Mouse (Mus musculus) liver, adult 2 months (tissue): ENCODE data around the gene Klk7. TPM values are rescaled to one million over a fixed set of nuclear protein-coding genes. Genes with fewer than 3 reads are reported as not detected.

ENCODE experiments used
- DNase-seq: peaks from one replicate; pipeline ENCODE4 v3.0.0-alpha.2; 2011; ENCODE audit warnings: low read depth, low spot score; ENCODE audit errors: extremely low read depth
- H3K27ac ChIP-seq: fragments of 200-500 bp; replicated peaks from 2 replicates; pipeline ENCODE4 v1.5.1; 2012; ENCODE audit warnings: low read depth, mild to moderate bottlenecking, control low read depth, inconsistent platforms, low read length; ENCODE audit not compliant: insufficient read depth
- H3K27me3 ChIP-seq: fragments of 200-500 bp; 2 replicates; pipeline ENCODE4 v1.6.1; 2012; ENCODE audit warnings: mild to moderate bottlenecking, moderate library complexity, low read length, inconsistent platforms; ENCODE audit not compliant: control insufficient read depth, insufficient read depth
- H3K36me3 ChIP-seq: fragments of 200-500 bp; 2 replicates; pipeline ENCODE4 v1.6.1; 2012; ENCODE audit warnings: low read length, inconsistent platforms; ENCODE audit not compliant: control insufficient read depth, insufficient read depth
- H3K4me1 ChIP-seq: fragments of 200-500 bp; 2 replicates; pipeline ENCODE4 v1.6.1; 2011; ENCODE audit warnings: low read length; ENCODE audit not compliant: control insufficient read depth, insufficient read depth
- H3K4me3 ChIP-seq: fragments of 200-500 bp; 2 replicates; pipeline ENCODE4 v1.5.1; 2011; ENCODE audit warnings: low read depth, mild to moderate bottlenecking, control low read depth, low read length, moderate library complexity; ENCODE audit not compliant: insufficient read depth
- H3K79me2 ChIP-seq: fragments of 200-500 bp; 2 replicates; pipeline ENCODE4 v1.6.1; 2012; ENCODE audit warnings: inconsistent platforms, mild to moderate bottlenecking, low read length, moderate library complexity; ENCODE audit not compliant: control insufficient read depth, insufficient read depth
- H3K9ac ChIP-seq: fragments of 200-500 bp; 2 replicates; pipeline ENCODE4 v1.6.1; 2012; ENCODE audit warnings: low read depth, mild to moderate bottlenecking, control low read depth, inconsistent platforms, low read length
- CTCF ChIP-seq: fragments of 200-500 bp; IDR thresholded peaks from 2 replicates; pipeline ENCODE4 v1.5.1; 2011; ENCODE audit warnings: low read depth, low read length, control low read depth
- POLR2A ChIP-seq: fragments of 200-500 bp; IDR thresholded peaks from 2 replicates; pipeline ENCODE4 v1.6.1; 2011; ENCODE audit warnings: low read length, control low read depth; ENCODE audit not compliant: insufficient read depth; ENCODE audit errors: extremely low read depth
- WGBS: fragments of 180-500 bp; shearing (Covaris S2); methylation state at CpG from one replicate; pipeline ENCODE4 v1.1.7; 2018; 5-methylcytosine and 5-hydroxymethylcytosine counted together
- polyA plus RNA-seq: library from polyadenylated mRNA; depleted of rRNA; stranded (reverse); fragments of >200 nt; gene quantifications from 2 replicates; pipeline ENCODE4 v1.2.3, GENCODE M21; 2012; rRNA removed
- total RNA-seq: library from RNA; depleted of rRNA; stranded (reverse); fragments of >200 nt; gene quantifications from 2 replicates; pipeline ENCODE4 v1.2.3, GENCODE M21; 2014; rRNA removed

Klk7 gene
- total and polyA plus RNA-seq, 2 experiments = not detected

DNA sequence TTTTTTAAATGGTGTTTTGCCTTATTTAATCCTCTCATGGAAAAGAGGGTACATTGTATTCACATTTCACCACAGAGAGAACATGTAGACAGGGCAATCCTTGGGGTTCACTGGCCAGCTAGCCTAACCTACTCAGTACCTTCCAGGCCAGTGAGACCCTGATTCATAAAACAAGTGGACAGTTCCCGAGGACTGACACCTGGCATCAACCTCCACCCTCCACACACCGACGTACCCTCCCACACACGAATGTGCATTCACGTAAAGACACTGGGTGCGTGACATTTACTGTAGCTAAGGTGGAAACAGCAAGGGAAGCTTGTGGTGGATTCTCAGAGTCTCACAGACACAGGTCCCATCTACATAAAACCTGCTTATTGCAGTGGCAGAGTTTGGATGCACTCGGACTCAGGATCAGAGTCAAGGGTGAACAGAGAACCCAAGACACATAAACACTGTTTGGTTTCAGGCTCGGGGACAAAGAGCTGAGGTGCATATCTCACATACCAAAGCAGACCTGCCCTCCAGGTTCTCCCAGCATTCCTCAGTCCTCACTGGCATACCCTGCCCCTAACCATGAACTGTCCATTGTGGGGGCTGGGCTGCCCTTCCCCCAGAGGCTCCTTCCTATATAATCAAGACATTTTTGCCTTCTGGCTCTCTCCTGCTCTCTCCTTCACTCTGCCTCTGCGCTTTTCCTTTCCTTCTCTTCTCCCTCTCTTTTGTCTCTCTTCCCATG, 43.7 kb downstream of the Klk7 start:
- TF ChIP-seq POLR2A (no peak), CTCF (no peak)
- Histone ChIP-seq H3K27me3 (no peaks in the 10 kb centered on the region), H3K4me3 (no peak overlapping the region), H3K79me2 (no peaks in the 10 kb centered on the region), H3K4me1 (no peaks in the 10 kb centered on the region), H3K9ac (no peak overlapping the region), H3K36me3 (no peaks in the 10 kb centered on the region), H3K27ac (no peak overlapping the region)
- DNase-seq = no peak
- 67% methylated on average over 9 of the region's 9 CpGs for WGBS

- Histone ChIP-seq H3K4me1 (no peaks in the 10 kb centered on the region), H3K36me3 (no peaks in the 10 kb centered on the region), H3K9ac (no peak overlapping the region), H3K4me3 (no peak overlapping the region), H3K27me3 (no peaks in the 10 kb centered on the region), H3K79me2 (no peaks in the 10 kb centered on the region), H3K27ac (no peak overlapping the region)
- DNase-seq = no peak
- WGBS = 33% methylated on average over 3 of the region's 3 CpGs
- TF ChIP-seq POLR2A = no peak
- no peak for TF ChIP-seq CTCF
Observed at GRCm38 (mm10) chr7:43855709-43856108, 44.6 kb downstream of the Klk7 start.

DNA sequence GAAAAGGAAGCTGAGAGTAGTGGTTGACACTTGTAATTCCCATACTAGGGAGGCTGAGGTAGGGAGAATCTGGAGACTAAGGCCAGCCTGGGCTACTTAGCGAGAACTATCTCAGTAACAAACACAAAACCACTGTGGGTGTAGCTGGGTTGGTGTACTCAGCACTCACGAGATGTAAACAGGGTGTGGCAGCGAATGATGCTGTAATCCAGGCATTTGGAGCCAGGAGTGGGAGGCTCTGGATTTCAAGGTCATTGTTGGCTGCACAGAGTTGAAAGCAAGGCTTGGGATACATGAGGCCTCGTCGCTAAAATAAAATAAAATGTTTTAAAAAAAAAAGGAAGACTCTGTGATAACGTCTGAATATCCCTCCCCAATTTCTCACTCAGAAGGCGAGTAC, 45.2 kb downstream of the Klk7 start:
- H3K4me1 ChIP-seq = no peaks in the 10 kb centered on the region
- no peak overlapping the region for H3K9ac ChIP-seq
- H3K4me3 ChIP-seq = no peak overlapping the region
- TF ChIP-seq CTCF (no peak), POLR2A (no peak)
- H3K36me3 ChIP-seq = no peaks in the 10 kb centered on the region
- no peak overlapping the region for H3K27ac ChIP-seq
- no peaks in the 10 kb centered on the region for H3K27me3 ChIP-seq
- WGBS = 64% methylated on average over 7 of the region's 7 CpGs
- DNase-seq = no peak
- no peaks in the 10 kb centered on the region for H3K79me2 ChIP-seq

DNA sequence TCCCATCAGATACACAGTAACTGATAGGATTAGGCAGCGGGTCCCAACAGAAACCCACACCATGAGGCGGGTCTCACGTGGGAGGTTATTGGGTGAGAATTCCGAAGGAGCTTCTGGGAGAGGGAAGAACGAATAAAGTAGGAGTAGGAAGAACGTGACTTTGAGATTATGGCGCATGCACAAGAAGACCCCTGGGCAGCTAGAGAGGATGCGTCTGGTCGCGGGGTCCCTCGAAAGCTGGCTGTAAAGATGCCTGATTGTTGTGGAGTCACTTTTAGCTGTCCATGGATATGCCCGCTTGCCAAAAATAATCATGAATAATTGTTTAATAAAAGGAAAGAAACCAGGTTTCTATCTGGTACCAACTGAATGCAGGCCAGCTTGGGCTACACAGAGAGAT, 46.4 kb downstream of the Klk7 start:
- Histone ChIP-seq H3K27ac (no peak overlapping the region), H3K4me3 (no peak overlapping the region), H3K27me3 (no peaks in the 10 kb centered on the region), H3K4me1 (no peaks in the 10 kb centered on the region), H3K36me3 (no peaks in the 10 kb centered on the region), H3K9ac (no peak overlapping the region), H3K79me2 (no peaks in the 10 kb centered on the region)
- no peak for TF ChIP-seq POLR2A
- TF ChIP-seq CTCF = no peak
- WGBS = 88% methylated on average over 12 of the region's 12 CpGs
- DNase-seq = no peak

DNA sequence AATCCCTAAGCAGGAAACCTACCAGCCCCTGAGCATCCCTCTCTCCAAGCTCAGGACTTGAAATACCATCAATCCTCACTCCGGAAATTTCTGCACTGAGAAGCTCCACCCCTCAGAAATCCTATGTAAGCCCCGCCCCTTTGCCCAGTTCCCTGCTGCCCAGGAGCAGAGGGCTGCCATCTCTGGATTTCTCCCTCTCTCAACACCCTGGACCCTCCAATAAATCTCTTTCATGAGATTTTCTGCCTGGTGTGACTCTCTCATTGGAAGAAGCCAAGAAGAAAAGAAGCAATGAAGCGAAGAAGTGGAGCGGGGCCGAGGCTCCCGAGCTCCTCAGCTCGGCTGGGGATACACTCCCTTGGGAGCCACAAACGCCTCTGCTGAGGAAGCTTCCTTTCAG, 49.3 kb downstream of the Klk7 start:
- no peak overlapping the region for H3K4me3 ChIP-seq
- no peaks in the 10 kb centered on the region for H3K79me2 ChIP-seq
- no peaks in the 10 kb centered on the region for H3K27me3 ChIP-seq
- DNase-seq = no peak
- TF ChIP-seq CTCF (no peak), POLR2A (no peak)
- H3K36me3 ChIP-seq = no peaks in the 10 kb centered on the region
- no peaks in the 10 kb centered on the region for H3K4me1 ChIP-seq
- WGBS = 81% methylated on average over 8 of the region's 8 CpGs
- no peak overlapping the region for H3K9ac ChIP-seq
- H3K27ac ChIP-seq = no peak overlapping the region

Other genes starting within 250 kb of the Klk7 start
- 1.1 and 1.2 TPM in 2 replicates for gene Zfp658, start 249.0 kb upstream of the Klk7 start, total RNA-seq
- gene Zfp658, start 249.0 kb upstream of the Klk7 start, polyA plus RNA-seq = 0.20 and 0.49 TPM in 2 replicates
- 3.5 and 3.9 TPM in 2 replicates for gene Zfp719, start 231.7 kb upstream of the Klk7 start, total RNA-seq
- gene Zfp719, start 231.7 kb upstream of the Klk7 start, polyA plus RNA-seq = 0.59 and 1.1 TPM in 2 replicates
- gene Zfp819, start 204.1 kb upstream of the Klk7 start, total RNA-seq = 0.09 TPM in 1 of 2 replicates, not detected in the other
- not detected in 2 replicates for gene Zfp819, start 204.1 kb upstream of the Klk7 start, polyA plus RNA-seq
- not detected in 2 replicates for gene Ceacam18, start 176.6 kb upstream of the Klk7 start, total RNA-seq
- not detected in 2 replicates for gene Ceacam18, start 176.6 kb upstream of the Klk7 start, polyA plus RNA-seq
- 2.1 and 3.0 TPM in 2 replicates for gene Siglece, start 151.1 kb upstream of the Klk7 start, total RNA-seq
- 2.2 and 4.5 TPM in 2 replicates for gene Siglece, start 151.1 kb upstream of the Klk7 start, polyA plus RNA-seq
- 2.4 and 3.2 TPM in 2 replicates for gene Ctu1, start 139.3 kb upstream of the Klk7 start, total RNA-seq
- gene Ctu1, start 139.3 kb upstream of the Klk7 start, polyA plus RNA-seq = 5.1 and 5.8 TPM in 2 replicates
- gene Klk14, start 120.9 kb upstream of the Klk7 start, total RNA-seq = not detected in 2 replicates
- not detected in 2 replicates for gene Klk14, start 120.9 kb upstream of the Klk7 start, polyA plus RNA-seq
- gene Klk13, start 98.7 kb upstream of the Klk7 start, total RNA-seq = not detected in 2 replicates
- gene Klk13, start 98.7 kb upstream of the Klk7 start, polyA plus RNA-seq = not detected in 2 replicates
- gene Klk12, start 42.4 kb upstream of the Klk7 start, total RNA-seq = not detected in 2 replicates
- gene Klk12, start 42.4 kb upstream of the Klk7 start, polyA plus RNA-seq = not detected in 2 replicates
- not detected in 2 replicates for gene Klk11, start 36.7 kb upstream of the Klk7 start, total RNA-seq
- not detected in 2 replicates for gene Klk11, start 36.7 kb upstream of the Klk7 start, polyA plus RNA-seq
- gene Klk10, start 30.3 kb upstream of the Klk7 start, total RNA-seq = not detected in 2 replicates
- gene Klk10, start 30.3 kb upstream of the Klk7 start, polyA plus RNA-seq = not detected in 2 replicates
- not detected in 2 replicates for gene Klk9, start 19.4 kb upstream of the Klk7 start, total RNA-seq
- not detected in 2 replicates for gene Klk9, start 19.4 kb upstream of the Klk7 start, polyA plus RNA-seq
- gene Klk8, start 13.7 kb upstream of the Klk7 start, total RNA-seq = 0.65 and 1.1 TPM in 2 replicates
- 0.31 TPM in 1 of 2 replicates, not detected in the other for gene Klk8, start 13.7 kb upstream of the Klk7 start, polyA plus RNA-seq
- not detected in 2 replicates for gene Klk6, start 13.2 kb downstream of the Klk7 start, total RNA-seq
- gene Klk6, start 13.2 kb downstream of the Klk7 start, polyA plus RNA-seq = not detected in 2 replicates
- gene Klk5, start 30.7 kb downstream of the Klk7 start, total RNA-seq = not detected in 2 replicates
- not detected in 2 replicates for gene Klk5, start 30.7 kb downstream of the Klk7 start, polyA plus RNA-seq
- not detected in 2 replicates for gene Klk4, start 69.9 kb downstream of the Klk7 start, total RNA-seq
- gene Klk4, start 69.9 kb downstream of the Klk7 start, polyA plus RNA-seq = not detected in 2 replicates
- gene Klk15, start 122.4 kb downstream of the Klk7 start, total RNA-seq = not detected in 2 replicates
- not detected in 2 replicates for gene Klk15, start 122.4 kb downstream of the Klk7 start, polyA plus RNA-seq
- gene Klk1b8, start 139.4 kb downstream of the Klk7 start, total RNA-seq = not detected in 2 replicates
- not detected in 2 replicates for gene Klk1b8, start 139.4 kb downstream of the Klk7 start, polyA plus RNA-seq
- gene Klk1b1, start 155.5 kb downstream of the Klk7 start, total RNA-seq = not detected in 2 replicates
- gene Klk1b1, start 155.5 kb downstream of the Klk7 start, polyA plus RNA-seq = not detected in 2 replicates
- not detected in 2 replicates for gene Klk1b9, start 164.8 kb downstream of the Klk7 start, total RNA-seq
- gene Klk1b9, start 164.8 kb downstream of the Klk7 start, polyA plus RNA-seq = not detected in 2 replicates
- not detected in 2 replicates for gene Klk1b11, start 184.6 kb downstream of the Klk7 start, total RNA-seq
- not detected in 2 replicates for gene Klk1b11, start 184.6 kb downstream of the Klk7 start, polyA plus RNA-seq
- gene Klk1b26, start 200.9 kb downstream of the Klk7 start, total RNA-seq = not detected in 2 replicates
- gene Klk1b26, start 200.9 kb downstream of the Klk7 start, polyA plus RNA-seq = not detected in 2 replicates
- gene Klk1b27, start 241.0 kb downstream of the Klk7 start, total RNA-seq = not detected in 2 replicates
- gene Klk1b27, start 241.0 kb downstream of the Klk7 start, polyA plus RNA-seq = 0.10 TPM in 1 of 2 replicates, not detected in the other